Mouse (Mus musculus) small intestine, adult 2 months (tissue): ENCODE results near the gene Ism2.

Experiments used
- CTCF ChIP-seq: fragments of 200-500 bp; IDR thresholded peaks from 2 replicates; pipeline ENCODE4 v1.5.1; 2012; ENCODE audit warnings: low read depth, mild to moderate bottlenecking, control low read depth, inconsistent platforms, low read length, moderate library complexity, mixed read lengths; ENCODE audit not compliant: insufficient replicate concordance, insufficient read length; ENCODE audit errors: extremely low read depth
- POLR2A ChIP-seq: fragments of 200-500 bp; IDR thresholded peaks from 2 replicates; pipeline ENCODE4 v1.6.1; 2012; ENCODE audit warnings: low read depth, mild to moderate bottlenecking, control low read depth, inconsistent platforms, low read length, moderate library complexity

DNA sequence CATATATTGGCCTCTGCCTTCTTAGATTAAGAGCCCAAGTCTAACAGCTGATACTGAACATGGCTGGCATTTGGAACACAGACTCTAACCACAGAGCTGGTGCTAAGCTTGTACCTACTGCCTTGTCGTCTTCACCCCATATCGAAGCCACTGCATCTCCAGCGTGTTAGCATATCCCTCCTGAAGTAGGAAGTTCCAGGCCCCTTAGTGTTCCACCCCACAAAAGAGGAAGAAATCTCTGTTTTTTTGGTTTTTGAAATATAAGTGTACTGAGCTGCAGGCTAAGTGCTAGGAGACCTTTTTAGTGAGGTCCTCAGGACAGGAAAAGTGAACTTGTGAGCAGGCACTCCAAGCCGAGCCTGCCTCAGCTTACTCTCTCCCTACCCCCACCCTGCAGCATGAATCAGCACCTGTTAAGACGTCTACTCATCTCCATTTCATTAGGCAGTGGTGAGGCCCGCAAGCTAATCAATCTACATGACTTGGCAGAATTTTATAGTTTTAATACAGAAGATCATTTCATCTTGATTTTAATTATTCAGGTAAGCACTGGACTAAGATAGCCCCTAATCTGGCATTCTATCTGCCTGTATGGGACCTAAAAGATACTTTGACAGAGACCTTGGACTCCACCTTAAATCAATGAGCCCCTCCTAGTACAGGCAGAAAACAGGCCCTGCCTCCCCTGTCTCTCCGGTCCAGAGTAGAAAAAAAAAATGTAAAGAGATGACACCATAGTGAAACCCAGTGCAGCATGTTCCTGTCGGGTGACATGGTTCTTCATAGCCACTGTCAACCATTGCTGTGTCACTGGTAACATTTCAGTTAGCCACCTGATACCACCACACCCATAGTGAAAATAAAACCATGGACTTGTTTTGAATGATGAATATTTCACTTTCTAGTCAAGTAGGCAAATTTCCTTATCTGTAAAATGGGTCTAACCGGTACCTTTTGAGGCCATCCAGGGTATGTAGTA is 24.4 kb downstream of the Ism2 start:
- no peak for TF ChIP-seq POLR2A
- no peak for TF ChIP-seq CTCF
